Mouse (Mus musculus): ENCODE measurements around the gene Tfap4.
"Not testable (repeated sequence)": the region's sequence is repeated elsewhere in the genome, so short reads cannot be mapped to it uniquely, and the experiment has no call there.

The Tfap4 gene

DNA sequence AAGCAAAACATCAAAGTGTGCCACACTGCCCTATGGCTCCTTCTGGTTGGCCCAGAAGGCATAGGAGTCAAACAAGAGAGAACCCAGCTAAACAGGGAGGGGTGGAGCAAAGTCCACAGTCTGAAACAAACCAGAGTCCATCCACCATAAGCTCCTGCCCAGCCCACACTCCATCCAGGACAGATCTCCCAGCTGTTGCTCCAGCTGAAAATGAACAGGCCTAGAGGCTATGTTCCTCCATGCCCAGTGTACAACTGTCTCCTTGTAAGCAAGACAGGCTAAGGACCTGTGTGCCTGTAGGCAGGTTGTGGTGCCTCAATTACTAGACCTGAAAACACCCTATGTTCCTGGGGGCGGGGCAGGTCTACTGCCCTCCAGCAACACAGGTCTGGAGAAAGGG is 2.6 kb downstream of the Tfap4 start:
- DNase-seq (ENCODE audit: low read depth in 2 of 2, low spot score in 2 of 2): no peak

DNA sequence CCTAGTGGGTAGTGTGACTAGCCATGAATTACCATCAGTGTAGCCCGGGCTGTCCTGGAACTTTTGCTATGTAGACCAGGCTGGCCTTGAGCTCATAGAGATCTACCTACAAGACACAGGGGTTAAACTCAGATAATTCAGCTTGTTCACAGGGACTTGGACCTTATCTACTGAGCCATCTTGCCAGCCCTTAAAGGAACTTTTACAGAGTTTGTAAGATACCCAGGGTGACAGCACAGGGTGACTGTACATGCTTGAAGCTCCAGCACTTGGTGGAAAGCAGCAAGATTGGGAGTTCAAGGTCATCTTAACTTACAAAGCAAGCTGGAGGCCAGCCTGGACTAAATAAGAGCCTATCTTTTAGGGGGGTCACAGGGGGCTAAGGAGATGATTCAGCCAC is 4.1 kb downstream of the Tfap4 start:
- DNase-seq (ENCODE audit: low read depth in 2 of 2, low spot score in 2 of 2): no peak

DNA sequence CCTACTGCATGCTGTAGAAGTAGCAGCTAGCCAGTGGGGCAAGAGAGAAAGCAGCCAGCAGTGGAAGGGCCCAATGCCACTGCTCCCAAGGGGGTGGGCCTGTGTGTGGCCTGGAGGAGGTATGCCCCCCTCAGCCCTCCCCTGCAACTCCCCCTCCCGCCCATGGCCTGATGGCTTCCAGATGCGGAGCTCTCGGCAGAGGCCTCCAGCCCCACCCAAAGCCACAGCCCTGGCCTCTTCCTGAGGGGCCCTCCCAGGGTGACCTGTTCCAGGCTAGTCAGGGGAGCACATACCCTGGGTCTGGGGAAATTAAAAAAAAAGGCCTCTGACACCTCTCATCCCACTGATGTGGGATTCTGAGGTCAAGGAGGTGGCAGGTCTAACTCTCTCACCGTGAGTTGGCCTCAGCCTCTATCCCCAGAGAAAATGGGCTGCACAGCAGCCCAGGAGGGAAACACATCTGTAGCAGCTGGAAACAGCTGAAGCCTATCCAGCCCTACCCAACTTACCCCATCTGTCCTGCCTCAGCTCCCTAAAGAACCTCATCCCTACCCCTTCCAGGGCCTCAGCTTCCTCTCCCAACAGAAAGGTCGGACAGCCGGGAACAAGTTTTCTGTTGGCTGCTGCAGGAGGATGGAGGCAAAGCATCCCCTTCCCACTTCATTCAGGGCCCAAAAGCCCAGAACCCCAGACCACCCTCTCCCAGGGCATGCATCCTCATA is 6.7 kb downstream of the Tfap4 start:
- no peak for DNase-seq (ENCODE audit: low read depth in 2 of 2, low spot score in 2 of 2)

DNA sequence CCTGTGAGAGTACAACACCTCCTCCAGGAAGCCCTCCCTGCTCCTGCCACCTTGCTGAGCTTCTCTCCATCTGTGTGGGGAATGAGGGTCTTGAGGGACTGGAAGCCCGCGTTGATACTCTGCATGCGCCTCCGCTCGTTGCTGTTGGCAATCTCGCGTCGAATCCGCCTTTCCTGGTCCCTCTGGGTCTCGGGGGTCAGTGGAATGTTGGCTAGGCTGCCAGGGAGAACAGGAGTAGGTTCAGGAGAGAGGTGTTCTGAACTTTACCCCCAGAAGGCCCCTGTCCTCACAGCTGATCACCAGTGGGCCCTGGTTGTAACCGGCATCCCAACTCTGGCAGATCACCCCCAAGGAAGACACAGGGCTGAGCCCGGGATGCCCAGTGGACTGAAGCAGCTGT is 7.8 kb downstream of the Tfap4 start:
- DNase-seq (ENCODE audit: low read depth in 2 of 2, low spot score in 2 of 2): no peak

DNA sequence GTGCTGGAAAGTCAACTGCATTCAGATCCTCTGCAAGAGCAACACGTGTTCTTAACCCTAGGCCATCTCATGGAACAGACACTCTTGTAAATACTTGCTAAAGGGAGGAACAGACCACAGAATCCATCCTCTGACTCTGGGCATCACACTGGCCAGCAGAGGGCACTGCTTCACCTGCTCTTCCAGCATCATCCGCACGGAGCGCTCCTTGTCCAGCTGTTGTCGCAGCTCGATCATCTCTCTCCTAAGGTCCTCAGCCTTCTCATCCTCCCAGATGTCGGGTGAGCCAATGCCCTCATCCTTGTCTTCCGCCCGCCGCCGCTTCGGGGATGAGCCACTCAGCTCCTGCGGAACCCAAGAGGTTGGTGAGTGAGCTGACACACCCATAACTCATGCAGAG is 8.6 kb downstream of the Tfap4 start:
- peak in 1 of 2 experiments; percentile 23 for DNase-seq (ENCODE audit: low read depth in 2 of 2, low spot score in 2 of 2)

DNA sequence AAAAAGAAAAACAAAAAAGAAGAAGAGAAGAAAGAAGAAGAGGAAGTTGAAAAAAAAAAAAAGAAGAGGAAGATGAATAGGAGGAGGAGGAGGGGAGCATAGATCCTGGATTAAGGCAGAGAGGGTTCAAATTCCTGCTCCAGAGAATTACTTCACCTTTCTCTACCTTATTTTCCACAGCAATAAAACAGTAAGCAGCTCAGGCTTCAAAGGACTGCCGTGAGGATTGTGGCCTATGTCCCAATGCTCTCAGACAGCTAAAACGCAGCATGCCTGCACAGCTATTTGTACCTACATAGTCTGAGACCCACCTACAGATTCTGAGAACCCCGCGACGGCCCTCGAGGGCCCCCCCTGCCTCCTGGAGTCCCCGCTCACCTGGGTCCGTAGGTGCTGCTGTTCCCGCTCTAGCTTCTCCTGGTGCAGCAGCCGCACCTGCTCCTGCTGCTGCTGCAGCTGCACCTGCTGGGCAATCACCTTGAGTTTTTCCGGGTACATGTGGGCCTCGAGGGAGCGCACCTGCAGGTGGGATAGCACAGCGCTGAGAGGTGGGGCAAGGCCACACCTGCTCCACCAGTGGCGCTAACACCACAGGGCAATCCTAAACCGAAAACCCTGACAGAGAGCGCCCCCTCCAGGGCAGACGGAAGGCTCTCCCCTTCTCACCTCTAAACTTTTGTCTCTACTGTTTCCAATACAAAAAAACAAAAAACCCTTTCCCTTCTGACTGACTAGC is 10.5 kb downstream of the Tfap4 start:
- DNase-seq (ENCODE audit: low read depth in 2 of 2, low spot score in 2 of 2): no peak

DNA sequence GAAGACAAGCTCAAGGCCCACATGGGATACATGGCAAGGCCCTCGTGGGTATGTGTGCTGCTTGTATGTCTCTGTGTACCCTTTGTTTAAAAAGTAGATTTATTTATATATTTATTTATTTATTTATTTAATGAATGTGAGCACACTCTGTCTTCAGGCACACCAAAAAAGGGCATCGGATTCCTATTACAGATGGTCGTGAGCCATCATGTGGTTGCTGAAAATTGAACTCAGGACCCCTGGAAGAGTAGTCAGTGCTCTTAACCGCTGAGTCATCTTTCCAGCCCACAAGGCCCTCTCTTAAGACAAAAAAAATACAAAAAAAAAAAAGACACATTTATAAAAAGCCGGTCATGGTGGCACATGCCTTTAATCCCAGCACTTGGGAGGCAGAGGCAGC is 12.0 kb downstream of the Tfap4 start:
- no peak for DNase-seq (ENCODE audit: low read depth in 2 of 2, low spot score in 2 of 2)

DNA sequence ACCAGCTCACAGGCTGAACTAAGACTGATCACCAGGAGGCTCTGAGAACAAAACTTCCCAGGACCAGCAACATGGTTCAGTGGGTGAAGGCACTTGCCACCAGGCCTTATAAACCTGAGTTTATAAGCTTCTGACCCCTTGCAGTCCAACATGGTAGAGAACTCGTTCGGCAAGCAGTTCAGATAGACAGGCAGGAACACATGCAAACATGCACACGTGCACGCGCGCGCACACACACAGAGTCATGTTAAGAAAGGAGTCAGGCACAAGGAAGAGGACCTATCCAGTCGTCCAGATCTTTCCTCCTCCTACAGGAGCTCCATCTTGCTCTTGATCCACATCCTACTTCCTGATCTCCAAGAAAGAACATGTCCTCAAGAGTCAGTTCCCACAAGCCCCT is 12.8 kb downstream of the Tfap4 start:
- DNase-seq (ENCODE audit: low read depth in 2 of 2, low spot score in 2 of 2): no peak

DNA sequence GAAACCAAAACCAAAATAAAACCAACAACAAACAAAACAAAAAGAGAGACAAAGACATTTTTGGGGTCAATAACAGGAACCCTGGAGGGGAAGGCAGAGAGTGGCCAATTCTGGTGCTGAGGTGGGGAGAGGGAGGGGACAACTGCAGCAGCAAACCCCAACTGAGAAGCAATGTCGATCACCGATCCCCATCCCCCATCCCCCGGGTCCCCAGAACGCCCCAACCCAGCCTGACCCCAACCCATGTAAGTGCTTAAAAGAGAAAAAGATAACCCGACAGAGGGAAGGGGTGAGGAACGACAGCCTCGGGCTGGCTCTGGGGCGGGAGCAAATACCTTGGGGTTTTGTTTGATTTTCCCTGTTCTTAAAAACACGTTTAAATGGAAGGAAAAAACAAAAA is 14.8 kb downstream of the Tfap4 start:
- DNase-seq (ENCODE audit: low read depth in 2 of 2, low spot score in 2 of 2): no peak

DNA sequence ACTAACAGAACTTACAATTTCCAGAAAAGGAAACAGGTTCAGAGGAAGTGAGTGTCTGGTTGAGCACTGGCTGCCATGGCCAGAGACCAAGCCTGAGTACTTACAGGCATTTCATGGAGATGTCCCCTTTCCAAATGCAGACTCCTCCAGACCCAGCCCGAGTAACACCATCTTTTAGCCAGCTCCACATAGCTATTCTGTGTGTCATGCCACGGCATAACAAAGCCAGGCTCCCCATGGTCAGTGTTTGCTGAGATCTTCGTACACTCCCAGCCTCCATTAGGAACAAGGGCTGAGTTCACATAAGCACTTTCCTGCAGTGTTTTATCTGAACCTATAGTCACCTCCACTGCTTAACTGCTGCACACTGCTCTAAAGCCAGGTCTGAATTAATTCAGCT is 16.4 kb downstream of the Tfap4 start:
- no peak for DNase-seq (ENCODE audit: low read depth in 2 of 2, low spot score in 2 of 2)

DNA sequence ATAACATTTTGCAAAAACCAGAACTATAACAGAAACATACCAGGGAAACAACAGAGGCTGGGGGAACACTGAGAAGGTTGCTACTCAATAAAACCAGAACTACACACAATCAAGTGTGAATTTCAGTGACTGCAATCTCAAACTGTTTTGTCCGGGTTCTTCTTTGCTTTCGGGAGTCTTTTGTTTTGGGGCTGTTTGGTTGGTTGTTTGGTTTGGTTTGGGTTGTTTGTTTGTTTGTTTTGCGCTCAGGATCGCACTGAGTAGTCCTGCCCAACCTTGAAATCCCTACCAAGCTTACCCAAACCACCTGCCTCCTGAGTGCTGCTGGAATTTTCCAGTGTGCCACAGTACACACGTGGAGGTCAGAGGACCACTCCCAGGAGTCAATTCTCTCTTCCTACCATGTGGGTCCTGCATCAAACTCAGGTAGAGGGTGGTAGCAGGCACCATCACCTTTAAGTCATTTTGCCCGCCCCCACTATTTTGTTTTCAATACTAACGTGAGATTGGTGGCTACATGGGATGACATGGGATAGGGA is 17.3 kb downstream of the Tfap4 start:
- DNase-seq (ENCODE audit: low read depth in 2 of 2, low spot score in 2 of 2): no peak

DNA sequence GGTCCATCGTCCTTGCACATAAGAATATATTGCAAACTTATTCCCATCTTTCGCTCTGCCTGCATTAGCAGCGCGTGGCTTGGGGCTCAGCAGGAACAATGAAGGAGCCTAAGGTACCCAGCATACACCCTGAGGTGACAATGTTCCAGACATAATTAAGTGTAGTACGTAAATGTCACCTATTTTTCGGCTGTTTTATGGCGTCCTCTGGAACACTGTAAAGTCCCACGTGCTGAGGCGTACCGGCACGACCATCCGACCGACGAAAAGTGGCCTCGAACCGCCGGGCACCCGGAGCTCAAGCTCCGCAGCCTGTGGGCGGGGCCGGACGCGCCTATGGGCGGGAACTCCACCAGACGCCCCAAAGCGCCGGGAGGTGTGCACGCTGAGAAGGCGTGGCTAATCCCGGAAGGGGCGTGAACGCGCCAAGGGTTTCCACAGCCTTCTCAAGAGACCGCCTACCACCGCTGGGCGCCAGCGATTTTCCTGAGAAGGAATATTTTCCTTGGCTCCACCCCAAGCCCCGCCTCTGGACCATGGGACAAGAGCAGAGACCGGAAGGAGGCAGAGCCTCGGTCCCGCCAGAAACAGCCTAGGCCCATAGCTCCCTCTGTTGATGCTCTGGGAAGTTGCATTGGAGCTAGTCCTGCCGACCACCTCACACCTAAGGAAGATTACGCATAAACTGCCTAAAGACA is 18.0 kb downstream of the Tfap4 start, which contains the start of gene Srl:
TSS of gene Srl (minus strand) at position 316 of the 698 bp plus-strand sequence.
- DNase-seq (ENCODE audit: low read depth in 2 of 2, low spot score in 2 of 2): peak; percentile 79 to 89

DNA sequence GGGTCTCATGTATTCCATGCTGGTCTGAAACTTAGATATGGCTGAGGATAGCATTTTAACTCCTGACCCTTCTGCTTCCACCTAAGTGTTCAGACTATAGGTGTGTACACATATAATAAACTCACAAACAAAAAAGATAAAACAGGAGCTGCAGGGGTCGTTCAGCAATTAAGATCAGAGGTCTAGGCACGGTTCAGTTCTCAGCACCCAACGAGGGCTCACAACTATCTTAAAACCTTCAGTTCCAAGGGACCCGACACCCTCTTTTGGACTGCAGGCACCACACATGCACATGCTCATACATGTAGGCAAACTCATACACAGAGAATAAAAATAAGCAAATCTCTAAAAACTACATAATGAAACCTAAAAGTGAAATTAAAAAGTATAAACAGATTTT is 18.6 kb downstream of the Tfap4 start:
- no peak for DNase-seq (ENCODE audit: low read depth in 2 of 2, low spot score in 2 of 2)

DNA sequence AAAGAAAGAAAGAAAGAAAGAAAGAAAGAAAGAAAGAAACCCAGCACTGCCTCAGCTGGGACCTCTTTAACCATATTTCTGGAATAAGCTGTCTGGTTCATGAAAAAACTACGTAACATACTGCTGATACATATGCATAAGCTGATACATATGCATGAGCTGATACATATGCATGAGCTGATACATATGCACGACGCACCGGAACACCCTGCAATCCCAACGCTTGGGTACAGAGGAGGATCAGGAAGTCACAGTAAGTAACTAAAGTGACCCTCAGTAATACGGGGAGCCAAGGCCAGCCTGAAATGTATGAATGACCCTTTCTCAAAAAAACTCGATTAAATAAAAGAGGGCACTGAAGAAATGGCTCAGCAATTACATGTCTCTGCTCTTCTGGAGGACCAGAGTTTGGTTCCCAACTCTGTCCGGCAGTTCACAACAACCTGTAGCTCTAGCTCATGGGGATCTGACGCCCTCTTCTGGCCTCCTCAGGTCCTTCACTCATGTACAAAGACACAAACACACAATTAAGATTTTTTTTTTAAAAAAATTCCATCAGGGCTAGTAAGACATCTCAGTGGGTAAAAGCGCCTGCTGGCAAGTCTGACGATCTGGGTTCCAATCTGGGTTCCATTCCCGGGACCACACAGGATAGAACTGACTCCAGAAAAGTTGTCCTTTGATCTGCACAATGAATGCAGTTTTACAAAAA is 19.4 kb downstream of the Tfap4 start:
- no peak for DNase-seq (ENCODE audit: low read depth in 2 of 2, low spot score in 2 of 2)

DNA sequence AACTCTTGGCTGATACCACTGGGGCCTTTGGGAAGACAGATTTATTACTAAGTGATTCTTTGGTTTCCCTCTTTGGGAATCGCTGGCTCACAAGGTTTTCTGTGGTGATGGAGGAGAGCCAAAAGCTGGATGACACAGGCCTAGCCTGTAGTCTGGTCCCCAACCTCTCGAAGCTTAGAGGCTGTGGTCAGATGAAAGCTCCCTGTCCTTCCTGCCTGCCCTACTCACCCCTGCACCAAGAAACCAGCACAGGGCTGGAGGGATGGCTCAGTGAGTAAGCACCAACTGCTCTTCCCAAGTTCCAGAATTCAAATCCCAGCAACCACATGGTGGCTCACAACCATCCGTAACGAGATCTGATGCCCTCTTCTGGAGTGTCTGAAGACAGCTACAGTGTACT is 20.1 kb downstream of the Tfap4 start:
- no peak for DNase-seq (ENCODE audit: low read depth in 2 of 2, low spot score in 2 of 2)

DNA sequence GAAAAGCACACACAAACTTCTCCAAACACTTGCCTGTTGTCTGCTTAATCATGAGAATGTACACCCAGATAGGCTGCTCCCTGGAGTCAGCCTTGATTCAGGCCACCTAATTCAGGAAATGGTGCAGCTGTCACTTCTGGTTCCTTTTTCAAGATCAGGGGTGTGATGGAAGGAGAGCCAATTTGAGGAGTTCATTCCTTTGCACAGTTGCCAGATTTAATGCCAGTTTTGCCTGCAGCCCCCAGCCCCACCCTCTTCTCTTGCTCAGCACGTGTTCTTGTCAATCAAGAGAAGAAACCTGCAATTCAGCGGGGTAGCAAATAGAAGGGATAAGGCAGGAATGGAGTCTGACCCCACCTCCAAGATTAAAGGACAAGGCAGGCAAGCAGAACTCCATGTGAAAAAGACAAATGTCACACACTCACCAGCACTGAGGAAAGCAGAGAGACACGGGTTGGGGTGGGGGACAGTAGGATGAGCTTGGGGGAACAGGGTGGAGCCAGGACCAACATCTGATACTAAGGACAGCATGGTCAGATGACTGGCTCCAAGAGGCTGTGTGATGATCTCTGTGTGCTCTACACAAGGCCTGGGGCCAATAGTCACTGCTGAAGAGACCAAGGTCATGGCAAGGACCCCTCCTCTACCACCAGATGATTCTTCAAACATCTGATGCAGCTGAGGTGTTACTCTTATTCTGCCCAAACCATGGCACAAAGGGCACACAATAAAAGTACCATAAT is 21.9 kb downstream of the Tfap4 start:
- no peak for DNase-seq (ENCODE audit: low read depth in 2 of 2, low spot score in 2 of 2)

DNA sequence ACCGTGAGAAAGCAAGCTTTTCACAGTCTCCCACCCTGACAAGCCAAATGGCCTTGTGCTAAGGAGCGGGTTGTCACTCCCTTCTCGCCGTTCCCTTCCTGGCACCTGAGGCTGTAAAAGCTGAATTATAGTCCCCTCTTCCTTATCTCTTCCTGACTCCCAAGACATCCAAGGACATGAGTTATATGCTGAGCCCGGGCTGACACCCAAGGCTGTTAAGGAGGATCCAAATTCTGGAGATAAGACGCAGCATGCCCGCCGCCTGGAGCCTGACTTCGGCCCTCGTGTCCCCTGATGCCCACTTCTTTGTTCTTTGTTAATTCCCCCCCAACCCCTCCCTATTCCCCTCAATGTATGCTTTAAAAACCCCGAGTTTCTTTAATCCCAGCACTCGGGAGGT is 32.3 kb downstream of the Tfap4 start:
- not testable (repeated sequence) for DNase-seq (ENCODE audit: low read depth in 2 of 2, low spot score in 2 of 2)

DNA sequence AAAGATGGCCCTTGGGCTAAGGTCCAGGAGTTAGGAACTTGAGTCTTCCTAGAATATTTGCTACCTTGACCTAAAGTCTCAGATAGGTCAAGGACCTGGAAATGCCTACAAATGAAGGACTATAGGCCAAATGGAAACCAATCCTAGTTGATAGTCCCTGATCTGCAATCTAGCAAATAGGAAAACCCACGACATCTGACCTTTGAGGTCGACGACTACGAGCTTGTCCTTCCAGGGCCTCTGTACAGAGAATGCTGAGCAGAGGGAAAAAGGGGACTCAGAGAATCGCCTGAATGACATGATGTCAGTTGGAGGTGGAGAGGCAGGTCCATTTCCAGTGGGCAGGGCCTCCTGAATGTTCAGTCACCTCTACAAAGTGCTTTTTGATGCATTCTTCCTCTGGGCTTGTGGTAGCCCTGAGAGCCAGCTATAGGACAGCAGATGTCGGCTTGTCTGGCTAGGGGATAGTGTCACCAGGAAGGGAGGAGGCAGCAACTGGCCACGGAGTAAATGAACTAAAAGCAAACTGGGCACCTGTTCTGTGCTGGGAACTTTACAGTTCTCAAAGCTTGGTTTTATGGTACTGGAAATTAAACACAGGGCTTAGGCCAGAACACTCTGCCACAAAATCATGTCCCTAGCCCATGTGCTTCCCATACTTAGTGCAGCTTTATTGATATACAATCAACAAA is 36.2 kb downstream of the Tfap4 start:
- no peak for DNase-seq (ENCODE audit: low read depth in 2 of 2, low spot score in 2 of 2)

DNA sequence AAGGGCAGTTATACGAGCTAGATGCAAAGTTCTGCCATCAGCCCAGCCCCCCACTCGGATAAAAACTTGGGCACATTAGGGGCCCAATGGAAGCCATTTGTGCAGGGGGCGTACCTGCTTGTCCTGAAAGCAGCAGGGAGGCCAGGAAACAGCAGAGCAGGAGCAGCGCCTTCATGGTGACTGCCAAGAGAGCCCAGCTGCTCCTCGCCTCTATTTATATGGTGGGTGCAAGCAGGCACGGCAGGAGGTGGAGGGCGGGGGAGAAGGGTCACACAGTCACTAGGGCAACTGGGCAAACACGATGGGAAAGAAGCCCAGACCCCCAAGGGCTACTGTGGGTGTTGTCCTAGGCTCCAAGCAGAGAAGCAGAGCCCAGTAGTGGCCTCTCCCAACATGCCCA is 36.8 kb downstream of the Tfap4 start:
- no peak for DNase-seq (ENCODE audit: low read depth in 2 of 2, low spot score in 2 of 2)
